Mouse (Mus musculus): ENCODE results near the gene Prkar2b.
"Not testable (repeated sequence)": the region's sequence is repeated elsewhere in the genome, so short reads cannot be mapped to it uniquely, and the experiment has no call there.

Prkar2b gene

GRCm38 (mm10) chr12:32009985-32010369 is 51.1 kb downstream of the Prkar2b start:
- DNase-seq (ENCODE audit: low spot score): not testable (repeated sequence)

- no peak for DNase-seq (ENCODE audit: low spot score)
Measured at GRCm38 (mm10) chr12:32009267-32009984, 51.7 kb downstream of the Prkar2b start.

GRCm38 (mm10) chr12:32008728-32009127 is 52.4 kb downstream of the Prkar2b start:
- DNase-seq (ENCODE audit: low spot score): no peak

GRCm38 (mm10) chr12:32007646-32008045 is 53.5 kb downstream of the Prkar2b start:
- DNase-seq (ENCODE audit: low spot score): no peak

- DNase-seq (ENCODE audit: low spot score): no peak
Measured at GRCm38 (mm10) chr12:32007040-32007439, 54.1 kb downstream of the Prkar2b start.

- DNase-seq (ENCODE audit: low spot score): no peak
Measured at GRCm38 (mm10) chr12:32006391-32006929, 54.6 kb downstream of the Prkar2b start.

- no peak for DNase-seq (ENCODE audit: low spot score)
Measured at GRCm38 (mm10) chr12:32000464-32000863, 60.6 kb downstream of the Prkar2b start.

- DNase-seq (ENCODE audit: low spot score): no peak
Measured at GRCm38 (mm10) chr12:31998706-31999105, 62.4 kb downstream of the Prkar2b start.

- no peak for DNase-seq (ENCODE audit: low spot score)
Measured at GRCm38 (mm10) chr12:31997328-31997878, 63.7 kb downstream of the Prkar2b start.

- DNase-seq (ENCODE audit: low spot score): peak; percentile 66
Measured at GRCm38 (mm10) chr12:31996877-31997276, 64.2 kb downstream of the Prkar2b start.

GRCm38 (mm10) chr12:31990575-31990974 is 70.5 kb downstream of the Prkar2b start:
- no peak for DNase-seq (ENCODE audit: low spot score)

- no peak for DNase-seq (ENCODE audit: low spot score)
Measured at GRCm38 (mm10) chr12:31989726-31990125, 71.4 kb downstream of the Prkar2b start.

GRCm38 (mm10) chr12:31986463-31986862 is 74.6 kb downstream of the Prkar2b start:
- DNase-seq (ENCODE audit: low spot score): no peak

GRCm38 (mm10) chr12:31985738-31986137 is 75.4 kb downstream of the Prkar2b start:
- no peak for DNase-seq (ENCODE audit: low spot score)

GRCm38 (mm10) chr12:31984664-31985063 is 76.4 kb downstream of the Prkar2b start:
- no peak for DNase-seq (ENCODE audit: low spot score)

GRCm38 (mm10) chr12:31984206-31984605 is 76.9 kb downstream of the Prkar2b start:
- no peak for DNase-seq (ENCODE audit: low spot score)

- no peak for DNase-seq (ENCODE audit: low spot score)
Measured at GRCm38 (mm10) chr12:31983769-31984168, 77.3 kb downstream of the Prkar2b start.

GRCm38 (mm10) chr12:31983238-31983637 is 77.9 kb downstream of the Prkar2b start:
- DNase-seq (ENCODE audit: low spot score): no peak

- no peak for DNase-seq (ENCODE audit: low spot score)
Measured at GRCm38 (mm10) chr12:31977613-31978195, 83.4 kb downstream of the Prkar2b start.

- no peak for DNase-seq (ENCODE audit: low spot score)
Measured at GRCm38 (mm10) chr12:31976544-31976943, 84.6 kb downstream of the Prkar2b start.

- DNase-seq (ENCODE audit: low spot score): peak; percentile 44
Measured at GRCm38 (mm10) chr12:31973473-31974172, 87.5 kb downstream of the Prkar2b start.

GRCm38 (mm10) chr12:31971547-31971946 is 89.5 kb downstream of the Prkar2b start:
- DNase-seq (ENCODE audit: low spot score): no peak

GRCm38 (mm10) chr12:31969111-31969510 is 92.0 kb downstream of the Prkar2b start:
- no peak for DNase-seq (ENCODE audit: low spot score)
